Mouse (Mus musculus): ENCODE measurements around the gene Pkib. TPM values are rescaled to one million over a fixed set of nuclear protein-coding genes. Genes with fewer than 3 reads are reported as not detected.

Gene Pkib
- polyA plus RNA-seq, 1 experiment from 2014 or later = 1.7 TPM

GRCm38 (mm10) chr10:57653297-57653696, 21.5 kb downstream of the Pkib start:
- Histone ChIP-seq H3K9me3 (replicated peaks) (no peaks in the 10 kb centered on the region), H3K27ac (no peak overlapping the region), H3K4me3 (no peak overlapping the region), H3K36me3 (no peaks in the 10 kb centered on the region), H3K27me3 (no peaks in the 10 kb centered on the region), H3K9ac (no peak overlapping the region), H3K4me1 (no peaks in the 10 kb centered on the region), H3K4me2 (replicated peaks) (no peak overlapping the region)
- no peak for ATAC-seq (ENCODE audit: low FRiP score)
- WGBS = 86% methylated on average over 1 of the region's 1 CpGs

- ATAC-seq (ENCODE audit: low FRiP score) = no peak
- 84% methylated on average over 3 of the region's 3 CpGs for WGBS
- H3K36me3 ChIP-seq = no peaks in the 10 kb centered on the region
Measured at GRCm38 (mm10) chr10:57660505-57660904, 28.7 kb downstream of the Pkib start.

GRCm38 (mm10) chr10:57663758-57664157, 32.0 kb downstream of the Pkib start:
- Histone ChIP-seq H3K36me3 (no peaks in the 10 kb centered on the region), H3K27me3 (no peaks in the 10 kb centered on the region), H3K9me3 (replicated peaks) (no peaks in the 10 kb centered on the region), H3K27ac (no peak overlapping the region), H3K4me2 (replicated peaks) (no peak overlapping the region), H3K4me1 (no peaks in the 10 kb centered on the region), H3K9ac (no peak overlapping the region), H3K4me3 (no peak overlapping the region)
- WGBS = 88% methylated on average over 1 of the region's 1 CpGs
- no peak for ATAC-seq (ENCODE audit: low FRiP score)

More at GRCm38 (mm10) chr10:57660505-57660904, 28.7 kb downstream of the Pkib start:
- H3K4me3 ChIP-seq = no peak overlapping the region
- H3K9me3 ChIP-seq (replicated peaks) = no peaks in the 10 kb centered on the region
- H3K4me1 ChIP-seq = no peaks in the 10 kb centered on the region
- H3K27ac ChIP-seq = no peak overlapping the region
- no peak overlapping the region for H3K4me2 ChIP-seq (replicated peaks)
- H3K9ac ChIP-seq = no peak overlapping the region
- no peaks in the 10 kb centered on the region for H3K27me3 ChIP-seq

- Histone ChIP-seq H3K27ac (no peak overlapping the region), H3K4me2 (replicated peaks) (no peak overlapping the region), H3K4me1 (no peaks in the 10 kb centered on the region), H3K9ac (no peak overlapping the region), H3K27me3 (no peaks in the 10 kb centered on the region), H3K4me3 (no peak overlapping the region), H3K36me3 (no peaks in the 10 kb centered on the region), H3K9me3 (replicated peaks) (no peaks in the 10 kb centered on the region)
- ATAC-seq (ENCODE audit: low FRiP score) = no peak
- 91% methylated on average over 2 of the region's 2 CpGs for WGBS
Measured at GRCm38 (mm10) chr10:57664253-57664652, 32.5 kb downstream of the Pkib start.

- H3K9me3 ChIP-seq (replicated peaks) = no peaks in the 10 kb centered on the region
- no peaks in the 10 kb centered on the region for H3K4me1 ChIP-seq
- no peak overlapping the region for H3K27ac ChIP-seq
- no peak overlapping the region for H3K9ac ChIP-seq
- no peaks in the 10 kb centered on the region for H3K36me3 ChIP-seq
- ATAC-seq (ENCODE audit: low FRiP score) = no peak
- no peaks in the 10 kb centered on the region for H3K27me3 ChIP-seq
- H3K4me2 ChIP-seq (replicated peaks) = no peak overlapping the region
- no peak overlapping the region for H3K4me3 ChIP-seq
Measured at GRCm38 (mm10) chr10:57675740-57676139, 44.0 kb downstream of the Pkib start.

- WGBS = 84% methylated on average over 3 of the region's 3 CpGs
- H3K4me1 ChIP-seq = no peaks in the 10 kb centered on the region
- H3K9me3 ChIP-seq (replicated peaks) = no peaks in the 10 kb centered on the region
- no peak overlapping the region for H3K27ac ChIP-seq
- no peak overlapping the region for H3K9ac ChIP-seq
- H3K4me2 ChIP-seq (replicated peaks) = no peak overlapping the region
- no peaks in the 10 kb centered on the region for H3K36me3 ChIP-seq
- no peak for ATAC-seq (ENCODE audit: low FRiP score)
- no peak overlapping the region for H3K4me3 ChIP-seq
- no peaks in the 10 kb centered on the region for H3K27me3 ChIP-seq
Measured at GRCm38 (mm10) chr10:57687999-57688398, 56.2 kb downstream of the Pkib start.

- no peak overlapping the region for H3K4me3 ChIP-seq
- 79% methylated on average over 2 of the region's 2 CpGs for WGBS
- ATAC-seq (ENCODE audit: low FRiP score) = no peak
- H3K9ac ChIP-seq = no peak overlapping the region
- no peak overlapping the region for H3K27ac ChIP-seq
- no peaks in the 10 kb centered on the region for H3K27me3 ChIP-seq
- no peaks in the 10 kb centered on the region for H3K9me3 ChIP-seq (replicated peaks)
- no peaks in the 10 kb centered on the region for H3K36me3 ChIP-seq
- H3K4me2 ChIP-seq (replicated peaks) = no peak overlapping the region
- no peaks in the 10 kb centered on the region for H3K4me1 ChIP-seq
Measured at GRCm38 (mm10) chr10:57690161-57690560, 58.4 kb downstream of the Pkib start.

GRCm38 (mm10) chr10:57702246-57702645, 70.5 kb downstream of the Pkib start:
- no peaks in the 10 kb centered on the region for H3K4me1 ChIP-seq

GRCm38 (mm10) chr10:57721035-57721434, 89.3 kb downstream of the Pkib start:
- ATAC-seq (ENCODE audit: low FRiP score) = no peak
- no peak overlapping the region for H3K9ac ChIP-seq
- no peak overlapping the region for H3K4me3 ChIP-seq
- H3K9me3 ChIP-seq (replicated peaks) = no peaks in the 10 kb centered on the region
- H3K36me3 ChIP-seq = no peaks in the 10 kb centered on the region
- no peak overlapping the region for H3K4me2 ChIP-seq (replicated peaks)
- no peaks in the 10 kb centered on the region for H3K27me3 ChIP-seq
- H3K27ac ChIP-seq = no peak overlapping the region
- no peaks in the 10 kb centered on the region for H3K4me1 ChIP-seq

More at GRCm38 (mm10) chr10:57702246-57702645, 70.5 kb downstream of the Pkib start:
- H3K27me3 ChIP-seq = no peaks in the 10 kb centered on the region
- 89% methylated on average over 4 of the region's 4 CpGs for WGBS
- H3K9me3 ChIP-seq (replicated peaks) = no peaks in the 10 kb centered on the region
- H3K4me3 ChIP-seq = no peak overlapping the region
- ATAC-seq (ENCODE audit: low FRiP score) = no peak
- H3K9ac ChIP-seq = no peak overlapping the region
- no peak overlapping the region for H3K27ac ChIP-seq
- H3K4me2 ChIP-seq (replicated peaks) = no peak overlapping the region
- H3K36me3 ChIP-seq = no peaks in the 10 kb centered on the region

- Histone ChIP-seq H3K4me1 (no peaks in the 10 kb centered on the region), H3K4me3 (no peak overlapping the region), H3K27ac (no peak overlapping the region), H3K4me2 (replicated peaks) (no peak overlapping the region), H3K9ac (no peak overlapping the region), H3K9me3 (replicated peaks) (no peaks in the 10 kb centered on the region), H3K27me3 (no peaks in the 10 kb centered on the region), H3K36me3 (no peaks in the 10 kb centered on the region)
- no peak for ATAC-seq (ENCODE audit: low FRiP score)
- WGBS = 77% methylated on average over 3 of the region's 3 CpGs
Measured at GRCm38 (mm10) chr10:57722363-57722762, 90.6 kb downstream of the Pkib start.

- Histone ChIP-seq H3K9me3 (replicated peaks) (no peaks in the 10 kb centered on the region), H3K27ac (no peak overlapping the region), H3K36me3 (no peaks in the 10 kb centered on the region), H3K4me2 (replicated peaks) (no peak overlapping the region), H3K4me3 (no peak overlapping the region), H3K27me3 (no peaks in the 10 kb centered on the region), H3K4me1 (no peaks in the 10 kb centered on the region), H3K9ac (no peak overlapping the region)
- 87% methylated on average over 8 of the region's 8 CpGs for WGBS
- no peak for ATAC-seq (ENCODE audit: low FRiP score)
Measured at GRCm38 (mm10) chr10:57727666-57728065, 95.9 kb downstream of the Pkib start.

GRCm38 (mm10) chr10:57731672-57732071, 99.9 kb downstream of the Pkib start:
- H3K4me2 ChIP-seq (replicated peaks) = no peak overlapping the region
- H3K9me3 ChIP-seq (replicated peaks) = no peaks in the 10 kb centered on the region
- H3K27me3 ChIP-seq = no peaks in the 10 kb centered on the region
- no peak overlapping the region for H3K4me3 ChIP-seq
- no peak overlapping the region for H3K27ac ChIP-seq
- no peaks in the 10 kb centered on the region for H3K4me1 ChIP-seq
- no peaks in the 10 kb centered on the region for H3K36me3 ChIP-seq
- ATAC-seq (ENCODE audit: low FRiP score) = no peak
- H3K9ac ChIP-seq = no peak overlapping the region
- WGBS = 89% methylated on average over 3 of the region's 3 CpGs

- H3K4me1 ChIP-seq = no peaks in the 10 kb centered on the region
- H3K27me3 ChIP-seq = no peaks in the 10 kb centered on the region
Measured at GRCm38 (mm10) chr10:57740733-57741132, 109.0 kb downstream of the Pkib start.

GRCm38 (mm10) chr10:57741351-57741750, 109.6 kb downstream of the Pkib start:
- Histone ChIP-seq H3K4me2 (replicated peaks) (no peak overlapping the region), H3K9ac (no peak overlapping the region), H3K4me1 (no peaks in the 10 kb centered on the region), H3K27me3 (no peaks in the 10 kb centered on the region), H3K9me3 (replicated peaks) (no peaks in the 10 kb centered on the region), H3K36me3 (no peaks in the 10 kb centered on the region), H3K27ac (no peak overlapping the region), H3K4me3 (no peak overlapping the region)
- no peak for ATAC-seq (ENCODE audit: low FRiP score)
- WGBS = 64% methylated on average over 2 of the region's 2 CpGs

More at GRCm38 (mm10) chr10:57740733-57741132, 109.0 kb downstream of the Pkib start:
- Histone ChIP-seq H3K9me3 (replicated peaks) (no peaks in the 10 kb centered on the region), H3K36me3 (no peaks in the 10 kb centered on the region), H3K27ac (no peak overlapping the region), H3K9ac (no peak overlapping the region), H3K4me3 (no peak overlapping the region), H3K4me2 (replicated peaks) (no peak overlapping the region)
- ATAC-seq (ENCODE audit: low FRiP score) = no peak
- 63% methylated on average over 4 of the region's 4 CpGs for WGBS
